ENCODE assay signal across 8 mouse cellular contexts in genomic region chr2:53190684-53191511, GRCm38 (mm10). TPM values are rescaled to one million over a fixed set of nuclear protein-coding genes. Genes with fewer than 3 reads are reported as not detected.
DNase-seq lines count a peak whose midpoint lies in the region; ATAC-seq and TF ChIP-seq lines count a peak whose summit lies in the region.

Gene Prpf40a, minus strand, starts transcription at chr2:53191284.

- peak within 1 kb of the TSS; percentile 99 for H3K9ac ChIP-seq in CH12.LX (ENCODE audit: insufficient read depth, low read depth)
- peak within 1 kb of the TSS; percentile 92 for H3K9ac ChIP-seq in forebrain, embryonic 11.5 days (ENCODE audit: low read length)
- H3K9ac ChIP-seq in heart, embryonic 16.5 days (ENCODE audit: low read length) = peak within 1 kb of the TSS; percentile 95
- H3K9ac ChIP-seq in liver, embryonic 15.5 days = peak within 1 kb of the TSS; percentile 87
- peak within 1 kb of the TSS; percentile 74 for H3K9ac ChIP-seq in neural tube, embryonic 12.5 days

- peak; percentile 93 for TF ChIP-seq POLR2A in CH12.LX (IDR thresholded peaks at IDR 0.05; ENCODE audit: low read depth, low read length)

- no peak for TF ChIP-seq CTCF in CH12.LX (conservative IDR thresholded peaks at IDR 0.05 in 1 of 2, IDR thresholded peaks at IDR 0.05 in 1 of 2; ENCODE audit: low read depth in 2 of 2, low read length in 2 of 2)

- dilution Hi-C loops in CH12.LX (cut with MboI; ENCODE audit: extremely low pct_ligation_motif_present, extremely low pct_unique_long_range_greater_than_20kb, low sequenced_read_pairs) = no loop called here

- 0 out of 2 replicates have a peak within 1 kb of the TSS, but pooled peaks have one; percentile 92 for H3K4me2 ChIP-seq in CH12.LX (ENCODE audit: insufficient read depth, low read depth, poor library complexity, severe bottlenecking)
- H3K4me2 ChIP-seq in forebrain, embryonic 11.5 days (ENCODE audit: low read depth, low read length, severe bottlenecking) = peak within 1 kb of the TSS; percentile 63
- H3K4me2 ChIP-seq in heart, embryonic 16.5 days (ENCODE audit: low read depth, low read length) = peak within 1 kb of the TSS; percentile 84
- peak within 1 kb of the TSS; percentile 93 for H3K4me2 ChIP-seq in liver, embryonic 15.5 days
- peak within 1 kb of the TSS; percentile 65 for H3K4me2 ChIP-seq in neural tube, embryonic 12.5 days (replicated peaks)

- ATAC-seq in forebrain, embryonic 11.5 days (replicated peaks; ENCODE audit: low FRiP score) = peak; percentile 96
- ATAC-seq in heart, embryonic 16.5 days (replicated peaks; ENCODE audit: extremely low read depth, insufficient read depth, low FRiP score) = peak; percentile 96
- peak; percentile 91 for ATAC-seq in liver, embryonic 15.5 days (ENCODE audit: insufficient read depth)
- ATAC-seq in neural tube, embryonic 12.5 days (ENCODE audit: low FRiP score, low read depth) = peak; percentile 97

- peaks cover 9 to 36% of the 10 kb centered on the region in 2 experiments for H3K36me3 ChIP-seq in CH12.LX (replicated peaks in 1 of 2; ENCODE audit: control insufficient read depth in 1 of 2, insufficient read depth in 1 of 2, low read length in 1 of 2)
- peaks cover 7% of the 10 kb centered on the region; the same call in 1 of the 2 replicates for H3K36me3 ChIP-seq in forebrain, embryonic 11.5 days (ENCODE audit: control insufficient read depth, insufficient read depth, low read length)
- H3K36me3 ChIP-seq in heart, embryonic 16.5 days (ENCODE audit: control insufficient read depth, insufficient read depth) = peaks cover 15% of the 10 kb centered on the region
- peaks cover 15% of the 10 kb centered on the region for H3K36me3 ChIP-seq in liver, embryonic 15.5 days (replicated peaks)
- H3K36me3 ChIP-seq in neural tube, embryonic 12.5 days = peaks cover 14% of the 10 kb centered on the region

- WGBS in forebrain, embryonic 11.5 days = 1% methylated on average over 46 of the region's 53 CpGs
- WGBS in heart, embryonic 16.5 days = under 1% methylated on average over 46 of the region's 53 CpGs
- WGBS in liver, embryonic 15.5 days (ENCODE audit: insufficient replicate concordance) = under 1% methylated on average over 53 of the region's 53 CpGs
- WGBS in neural tube, embryonic 12.5 days = under 1% methylated on average over 49 of the region's 53 CpGs

- H3K4me1 ChIP-seq in CH12.LX (ENCODE audit: control insufficient read depth in 1 of 2, insufficient read depth in 2 of 2) = peaks cover 0 to 32% of the 10 kb centered on the region in 2 experiments; a peak in 2 of 4 replicates
- no peaks in the 10 kb centered on the region for H3K4me1 ChIP-seq in forebrain, embryonic 11.5 days (replicated peaks; ENCODE audit: control insufficient read depth, insufficient read depth, low read length)
- H3K4me1 ChIP-seq in heart, embryonic 16.5 days (ENCODE audit: control insufficient read depth, insufficient read depth, low read length) = peaks cover 15% of the 10 kb centered on the region
- H3K4me1 ChIP-seq in liver, embryonic 15.5 days (replicated peaks) = peaks cover 24% of the 10 kb centered on the region
- peaks cover 15% of the 10 kb centered on the region for H3K4me1 ChIP-seq in neural tube, embryonic 12.5 days

- H3K79me2 ChIP-seq in CH12.LX (replicated peaks; ENCODE audit: control insufficient read depth, extremely low read depth, insufficient read depth, poor library complexity, severe bottlenecking) = peaks cover 48% of the 10 kb centered on the region

- H3K4me3 ChIP-seq in CH12.LX (replicated peaks in 1 of 3; ENCODE audit: low read depth in 2 of 3, low read length in 2 of 3, poor library complexity in 1 of 3) = peak within 1 kb of the TSS; percentile 80 to 91 (median 90)
- peak within 1 kb of the TSS; percentile 86 for H3K4me3 ChIP-seq in forebrain, embryonic 11.5 days (ENCODE audit: low read depth, low read length)
- H3K4me3 ChIP-seq in heart, embryonic 16.5 days (ENCODE audit: low read length) = peak within 1 kb of the TSS; percentile 97
- peak within 1 kb of the TSS; percentile 82 for H3K4me3 ChIP-seq in liver, embryonic 15.5 days (replicated peaks)
- peak within 1 kb of the TSS; percentile 82 for H3K4me3 ChIP-seq in neural tube, embryonic 12.5 days

- in situ Hi-C loops in CH12.LX (cut with MboI; ENCODE audit: low pct_ligation_motif_present, low pct_unique_long_range_greater_than_20kb, low sequenced_read_pairs) = no loop called here

- peak within 1 kb of the TSS; percentile 82 for H3K27ac ChIP-seq in CH12.LX (ENCODE audit: insufficient read depth, low read depth)
- peak within 1 kb of the TSS; percentile 90 for H3K27ac ChIP-seq in forebrain, embryonic 11.5 days (ENCODE audit: low read depth, low read length)
- H3K27ac ChIP-seq in heart, embryonic 16.5 days (ENCODE audit: low read length) = peak within 1 kb of the TSS; percentile 95
- peak within 1 kb of the TSS; percentile 97 for H3K27ac ChIP-seq in liver, embryonic 15.5 days (replicated peaks)
- peak within 1 kb of the TSS; percentile 81 for H3K27ac ChIP-seq in neural tube, embryonic 12.5 days

- no peaks in the 10 kb centered on the region for H3K9me3 ChIP-seq in CH12.LX (replicated peaks; ENCODE audit: low read length)
- no peaks in the 10 kb centered on the region for H3K9me3 ChIP-seq in forebrain, embryonic 11.5 days (ENCODE audit: control insufficient read depth, low read length)
- no peaks in the 10 kb centered on the region for H3K9me3 ChIP-seq in heart, embryonic 16.5 days (replicated peaks; ENCODE audit: control insufficient read depth, low read length)
- no peaks in the 10 kb centered on the region for H3K9me3 ChIP-seq in liver, embryonic 15.5 days (replicated peaks)
- no peaks in the 10 kb centered on the region for H3K9me3 ChIP-seq in neural tube, embryonic 12.5 days

- no peak for TF ChIP-seq RAD21 in CH12.LX (IDR thresholded peaks at IDR 0.05; ENCODE audit: low read depth, low read length)

- DNase-seq in CH12.LX (ENCODE audit: extremely low read depth) = peak; percentile 99
- peak; percentile 94 for DNase-seq in c-Kit-positive CD71-positive TER-119-negative erythroid progenitor cells, embryonic 14.5 days (ENCODE audit: low read depth)
- peak; percentile 99 for DNase-seq in forebrain, embryonic 11.5 days (ENCODE audit: low spot score)
- peak; percentile 100 for DNase-seq in kidney, postnatal 36 days
- peak; percentile 99 for DNase-seq in telencephalon, adult 2 months (ENCODE audit: low read depth, low spot score)

- no peaks in the 10 kb centered on the region for H3K27me3 ChIP-seq in CH12.LX (replicated peaks)
- H3K27me3 ChIP-seq in forebrain, embryonic 11.5 days (ENCODE audit: control insufficient read depth, insufficient read depth, low read length) = no peaks in the 10 kb centered on the region
- no peaks in the 10 kb centered on the region for H3K27me3 ChIP-seq in heart, embryonic 16.5 days (ENCODE audit: control insufficient read depth, insufficient read depth, low read length)
- no peaks in the 10 kb centered on the region for H3K27me3 ChIP-seq in liver, embryonic 15.5 days
- H3K27me3 ChIP-seq in neural tube, embryonic 12.5 days (replicated peaks) = no peaks in the 10 kb centered on the region

- no peak for TF ChIP-seq EP300 in CH12.LX (IDR thresholded peaks at IDR 0.05; ENCODE audit: low read length)

TF ChIP-seq in CH12.LX, 34 proteins besides CTCF, POLR2A, EP300 and RAD21 (continues in another document):
- TF ChIP-seq NELFE (IDR thresholded peaks at IDR 0.05; ENCODE audit: low read depth, low read length) = peak; percentile 97
- TF ChIP-seq UBTF (IDR thresholded peaks at IDR 0.05; ENCODE audit: low read depth, low read length) = 0 out of 2 replicates have a peak, but pooled peaks have one; percentile 10
- peak; percentile 89 for TF ChIP-seq ZMIZ1 (IDR thresholded peaks at IDR 0.05; ENCODE audit: low read depth, low read length)
- no peak; the same call in 1 of the 2 replicates for TF ChIP-seq MAZ (IDR thresholded peaks at IDR 0.05; ENCODE audit: low read depth, low read length)
- no peak for TF ChIP-seq ZNF384 (IDR thresholded peaks at IDR 0.05; ENCODE audit: low read depth, low read length)
- TF ChIP-seq TBP (conservative IDR thresholded peaks at IDR 0.05; ENCODE audit: low read depth, low read length) = peak; percentile 72
- no peak for TF ChIP-seq RCOR1 (conservative IDR thresholded peaks at IDR 0.05; ENCODE audit: low read depth, low read length)
- peak; percentile 39; the same call in 1 of the 2 replicates for TF ChIP-seq IRF4 (IDR thresholded peaks at IDR 0.05; ENCODE audit: low read depth, low read length)
- TF ChIP-seq MXI1 (IDR thresholded peaks at IDR 0.05; ENCODE audit: low read depth, low read length) = no peak; the same call in 1 of the 2 replicates
- no peak for TF ChIP-seq MAFK (IDR thresholded peaks at IDR 0.05; ENCODE audit: insufficient replicate concordance, low read length)
- TF ChIP-seq CHD1 (IDR thresholded peaks at IDR 0.05; ENCODE audit: low read depth, low read length) = no peak; the same call in 1 of the 2 replicates
- TF ChIP-seq HCFC1 (IDR thresholded peaks at IDR 0.05; ENCODE audit: low read depth, low read length) = peak; percentile 86
- peak; percentile 80 for TF ChIP-seq SIN3A (IDR thresholded peaks at IDR 0.05; ENCODE audit: low read length)
- TF ChIP-seq ELF1 (IDR thresholded peaks at IDR 0.05; ENCODE audit: low read depth, low read length) = peak; percentile 73
- peak; percentile 45 for TF ChIP-seq MEF2A (IDR thresholded peaks at IDR 0.05; ENCODE audit: borderline replicate concordance, low read depth, low read length)
- no peak for TF ChIP-seq USF2 (conservative IDR thresholded peaks at IDR 0.05; ENCODE audit: low read depth, low read length)
- TF ChIP-seq GABPA (IDR thresholded peaks at IDR 0.05; ENCODE audit: insufficient replicate concordance, low read depth, low read length) = no peak; the same call in 1 of the 2 replicates
- no peak for TF ChIP-seq JUN (IDR thresholded peaks at IDR 0.05; ENCODE audit: insufficient read depth, low read depth, low read length)
- no peak for TF ChIP-seq SMC3 (IDR thresholded peaks at IDR 0.05; ENCODE audit: low read depth, low read length)
- peak; percentile 83 for TF ChIP-seq MYC (IDR thresholded peaks at IDR 0.05; ENCODE audit: low read depth, low read length)
- peak; percentile 56 for TF ChIP-seq MAX (IDR thresholded peaks at IDR 0.05; ENCODE audit: low read length)
- peak; percentile 97 for TF ChIP-seq CHD2 (IDR thresholded peaks at IDR 0.05; ENCODE audit: low read length)
- peak; percentile 43; the same call in 1 of the 2 replicates for TF ChIP-seq NRF1 (IDR thresholded peaks at IDR 0.05; ENCODE audit: low read depth, low read length)

RNA-seq across cellular contexts. Expression of gene Prpf40a, which starts in this region (rescaled TPM):
- total RNA-seq in CH12.LX (2012; rRNA removed) (91.6 and 95.7 TPM in 2 replicates), CH12.LX (2014; rRNA removed) (81.5 and 104 TPM in 2 replicates)
- polyA plus RNA-seq in CH12.LX (2012; ENCODE audit: insufficient read length, low read depth) = 154 and 160 TPM in 2 replicates
- 182 and 190 TPM in 2 replicates for polyA plus RNA-seq in forebrain, embryonic 11.5 days (2014; fragmentation: Nextera tagmentation; extraction: Ambion mirVana)
- 80.9 and 81.4 TPM in 2 replicates for polyA plus RNA-seq in heart, embryonic 16.5 days (2015; fragmentation: Nextera tagmentation; extraction: Ambion mirVana)
- 62.6 and 65.6 TPM in 2 replicates for polyA plus RNA-seq in liver, embryonic 15.5 days (2015; fragmentation: Nextera tagmentation; extraction: Ambion mirVana)
- 142 and 152 TPM in 2 replicates for polyA plus RNA-seq in neural tube, embryonic 12.5 days (2016; fragmentation: Nextera tagmentation; extraction: Ambion mirVana)

Comparison
In these comparisons a context has a peak if more than half of its experiments do, and no peak if none do; other contexts are left out.
1. Peak in every context shown above with its lines: DNase-seq, ATAC-seq, H3K4me3 ChIP-seq and H3K27ac ChIP-seq.